Mouse (Mus musculus) ovary, postnatal 14 days (tissue): ENCODE measurements around the gene Insm2.

ENCODE experiments used
- DNase-seq: peaks from one replicate; pipeline ENCODE4 v3.0.0; 2022; ENCODE audit warnings: low spot score

Gene Insm2

DNA sequence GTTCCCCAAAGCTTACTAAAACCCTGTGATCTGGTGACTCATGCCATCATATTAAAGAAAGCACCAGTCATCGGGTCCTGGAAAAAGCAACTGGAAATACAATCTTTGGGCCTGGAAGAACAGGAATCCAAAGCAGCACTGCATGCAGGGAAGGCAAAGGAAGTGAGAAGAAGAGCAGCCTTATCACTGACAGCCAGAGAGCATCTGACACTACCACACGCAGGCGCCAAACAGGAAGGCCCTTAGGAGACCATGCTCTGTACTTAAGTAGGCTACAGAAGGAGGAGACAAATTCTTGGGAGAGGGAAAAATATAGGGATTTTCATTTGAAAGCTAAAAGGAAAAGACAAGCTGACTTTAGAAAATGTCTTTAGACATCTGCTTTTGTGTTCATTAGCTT is 5.2 kb downstream of the Insm2 start:
- no peak for DNase-seq

DNA sequence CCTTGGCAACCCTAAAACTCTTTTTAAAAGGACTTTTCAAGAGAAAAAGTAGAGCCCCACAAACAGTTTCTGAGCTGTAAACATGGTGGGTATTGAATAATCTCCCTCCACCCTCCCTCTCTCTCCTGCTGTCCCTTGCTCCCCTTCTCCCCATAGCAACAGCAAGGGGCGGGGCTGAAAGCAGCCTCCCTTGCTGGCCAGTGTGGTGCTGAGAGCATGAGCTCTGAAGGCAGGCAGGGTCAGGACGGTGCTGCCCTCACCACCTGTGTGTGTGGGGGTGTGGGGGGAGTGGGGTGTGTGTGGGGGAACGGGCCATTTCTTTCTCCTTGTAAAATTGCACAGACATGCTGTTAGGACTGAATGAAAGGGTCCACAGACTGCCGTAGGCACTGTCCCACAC is 8.7 kb downstream of the Insm2 start:
- DNase-seq = no peak

DNA sequence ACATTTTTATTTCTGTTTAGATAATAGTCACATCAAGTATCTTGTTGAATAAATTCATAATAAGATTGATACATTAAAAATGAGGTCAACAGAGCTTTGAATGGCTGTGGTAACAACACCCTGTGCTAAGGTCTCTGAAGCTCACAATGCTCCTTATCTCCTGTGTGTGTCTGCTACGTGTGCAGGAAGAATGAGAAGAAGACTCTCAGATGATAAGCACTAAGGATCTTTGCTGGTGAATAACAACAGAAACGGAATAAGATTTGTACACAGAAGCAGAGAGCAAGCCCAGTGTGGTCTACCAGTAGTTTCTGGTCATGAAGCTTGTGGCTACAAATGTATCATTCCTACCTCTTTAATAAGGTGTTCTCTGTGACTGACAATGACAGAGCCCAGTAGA is 11.6 kb downstream of the Insm2 start:
- no peak for DNase-seq

DNA sequence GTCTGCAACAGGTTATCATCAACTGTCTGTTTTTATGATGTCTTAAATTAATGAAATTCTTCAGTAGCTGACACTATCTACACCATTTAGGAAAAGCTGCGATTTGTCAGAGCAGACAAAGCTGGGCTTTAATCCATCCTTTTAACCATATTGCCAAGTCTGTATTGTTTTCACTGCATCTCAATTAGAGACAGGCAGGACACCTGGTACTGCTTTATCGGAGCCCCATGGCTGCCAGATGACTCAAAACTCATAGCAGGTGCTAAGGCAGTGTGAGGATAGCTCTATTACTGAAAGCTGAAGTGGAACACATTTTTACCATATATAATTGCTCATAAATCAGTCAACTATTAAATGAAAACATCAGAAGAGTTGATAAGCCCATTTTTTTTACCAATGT is 21.1 kb downstream of the Insm2 start:
- DNase-seq = no peak

DNA sequence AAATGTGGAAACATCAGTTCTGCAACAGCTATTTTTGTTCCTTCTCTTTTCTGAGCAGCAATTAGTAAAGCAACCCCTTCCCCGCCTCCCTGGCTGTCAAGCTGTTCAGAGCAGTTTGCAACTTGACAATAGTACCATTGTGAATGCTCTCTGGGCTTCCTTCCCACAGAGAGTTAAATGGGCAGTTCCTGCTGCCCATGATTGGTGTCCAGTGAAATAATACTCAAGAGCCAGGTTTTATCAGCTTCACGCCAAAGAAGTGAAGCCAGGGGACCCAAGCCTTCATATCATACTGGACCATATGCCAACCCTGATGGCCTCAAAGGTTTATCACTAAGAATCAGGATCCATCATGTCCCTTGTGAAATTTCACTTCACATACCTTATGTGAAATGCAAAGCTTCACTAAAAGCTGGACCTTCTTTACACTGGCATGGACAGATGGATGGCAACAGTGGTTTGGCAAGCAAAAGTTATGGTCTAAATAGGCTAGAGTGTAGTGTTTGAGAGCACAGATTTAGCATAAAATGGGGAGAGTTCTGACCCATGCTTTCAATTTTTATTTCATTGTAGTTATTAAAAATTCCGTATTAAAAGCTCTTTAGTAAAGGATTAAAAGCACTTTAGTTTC is 23.5 kb downstream of the Insm2 start:
- DNase-seq = no peak

DNA sequence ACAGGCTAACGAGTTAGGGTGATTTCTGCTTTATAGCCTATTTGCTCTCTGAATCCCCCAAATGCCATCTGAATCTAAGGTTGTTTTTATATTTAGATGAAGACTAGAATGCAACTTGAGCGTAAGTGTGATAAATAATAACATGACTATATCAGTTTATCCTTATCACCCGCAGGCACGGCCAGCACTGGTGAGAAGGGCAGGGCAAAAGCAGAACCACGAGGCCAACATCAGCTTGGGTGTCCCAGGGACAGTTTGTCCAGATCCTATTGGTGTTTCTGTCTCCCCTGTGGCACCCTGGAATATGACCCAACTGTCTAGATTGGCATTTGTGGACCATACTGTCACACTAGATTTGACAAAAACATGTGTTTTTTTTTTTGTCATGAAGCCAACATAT is 24.0 kb downstream of the Insm2 start:
- DNase-seq = no peak

DNA sequence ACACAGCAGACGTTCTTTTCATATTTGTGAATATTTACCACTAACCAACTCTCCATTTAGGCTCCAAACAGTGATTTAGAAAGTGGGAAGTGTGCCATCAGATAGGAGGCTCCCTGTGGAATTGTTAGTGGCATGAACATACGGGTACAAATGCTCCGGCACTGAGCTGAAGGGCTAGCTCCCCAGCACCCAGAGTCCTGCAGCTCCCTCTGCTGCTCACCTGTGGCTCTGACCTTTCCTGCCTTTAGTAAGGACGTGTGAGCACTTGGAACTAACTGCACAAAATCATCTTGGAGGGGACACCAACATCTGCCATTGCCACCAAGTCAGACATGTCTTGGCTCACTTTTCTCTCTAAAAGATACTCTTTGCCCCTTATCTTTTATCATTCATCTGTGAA is 27.5 kb downstream of the Insm2 start:
- DNase-seq = no peak

DNA sequence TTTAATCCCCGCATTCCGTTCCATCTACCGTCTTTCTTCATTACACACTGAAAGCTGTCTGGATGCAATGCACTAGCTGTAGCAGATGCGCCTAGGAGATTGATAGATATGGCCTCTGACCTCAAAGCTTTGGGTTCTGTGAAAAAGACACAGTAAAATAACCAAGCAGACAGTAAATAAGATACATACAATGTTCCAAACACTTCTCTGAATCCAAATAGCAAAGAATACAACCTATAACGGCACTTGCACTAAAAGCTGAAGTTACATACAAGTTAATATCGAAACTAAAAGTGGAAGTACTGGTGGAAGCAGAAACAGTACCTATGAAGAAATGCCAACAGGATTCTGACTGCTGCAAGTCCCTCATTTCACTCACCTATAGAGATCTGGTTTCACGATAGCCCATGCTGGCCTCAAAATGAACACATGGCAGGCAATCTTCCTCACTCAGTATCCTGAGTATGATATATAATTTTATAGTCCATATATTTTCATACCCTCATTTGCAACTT is 48.8 kb downstream of the Insm2 start:
- no peak for DNase-seq
